Comparison of ENCODE assay signal across 15 mouse cellular contexts in the genomic region with DNA sequence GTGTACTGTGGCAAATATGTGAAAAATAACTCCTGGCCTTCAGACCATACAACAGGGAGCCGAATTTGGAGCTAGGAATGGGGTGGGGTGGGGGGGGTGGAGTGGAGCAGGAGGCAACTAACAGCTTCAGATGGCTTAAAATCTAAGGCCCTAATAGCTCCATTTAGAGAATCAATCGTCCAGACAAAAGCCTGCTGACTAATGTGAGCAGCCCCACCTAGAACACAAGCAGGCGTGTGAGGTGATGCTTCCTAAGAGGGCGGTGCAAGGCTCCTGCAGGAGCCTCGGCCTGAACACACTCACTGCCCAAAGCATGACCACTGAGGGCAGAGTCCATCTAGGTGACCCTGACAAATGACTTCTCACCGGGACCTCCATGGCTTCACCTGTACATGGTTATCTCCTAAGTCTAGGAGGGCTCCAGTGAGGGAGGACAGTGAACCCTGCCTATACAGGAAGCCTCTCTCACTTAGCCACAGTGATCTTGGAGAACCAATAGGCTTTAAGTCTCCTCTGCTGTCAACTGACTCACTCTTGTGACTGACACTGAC. TPM values are rescaled to one million over a fixed set of nuclear protein-coding genes. Genes with fewer than 3 reads are reported as not detected.
"Had no signal": no experiment of that assay in that cellular context is flagged by ENCODE, and none has a peak within 500 bp of the region (broad histone marks: within the 10 kb centered on the region; RNA-seq: fewer than 3 reads in every experiment).

No protein-coding gene starts in this region.

- H3K27ac ChIP-seq: liver, embryonic 13.5 days; midbrain, embryonic 13.5 days had no signal

- H3K27me3 ChIP-seq: liver, embryonic 13.5 days; midbrain, embryonic 13.5 days had no signal

- DNase-seq: kidney, adult 18-20 months; kidney, adult 9 months; kidney, postnatal 14 days; kidney, postnatal 4 days; layer of hippocampus, adult 9-11 months; layer of hippocampus, postnatal 36 days; liver, embryonic 13.5 days; lung, adult 2 months; lung, postnatal 14 days; lung, postnatal 4 days; thymus, postnatal 25 days had no signal

- H3K4me1 ChIP-seq: liver, embryonic 13.5 days; midbrain, embryonic 13.5 days had no signal

- H3K4me3 ChIP-seq: left cerebral cortex, adult 2 months; liver, embryonic 13.5 days; midbrain, embryonic 13.5 days had no signal

- ATAC-seq: midbrain, embryonic 13.5 days had no signal

- H3K9me3 ChIP-seq: liver, embryonic 13.5 days; midbrain, embryonic 13.5 days had no signal

- H3K9ac ChIP-seq: liver, embryonic 13.5 days; midbrain, embryonic 13.5 days had no signal

- H3K4me2 ChIP-seq: liver, embryonic 13.5 days; midbrain, embryonic 13.5 days had no signal

RNA-seq across cellular contexts. Expression of gene Myh7b, which starts 53.0 kb away (rescaled TPM):
- total RNA-seq: liver, adult 2 months; megakaryocyte progenitor cell, adult 5-6 weeks had no signal
- polyA plus RNA-seq: liver, adult 2 months had no signal
